In the genomic region with DNA sequence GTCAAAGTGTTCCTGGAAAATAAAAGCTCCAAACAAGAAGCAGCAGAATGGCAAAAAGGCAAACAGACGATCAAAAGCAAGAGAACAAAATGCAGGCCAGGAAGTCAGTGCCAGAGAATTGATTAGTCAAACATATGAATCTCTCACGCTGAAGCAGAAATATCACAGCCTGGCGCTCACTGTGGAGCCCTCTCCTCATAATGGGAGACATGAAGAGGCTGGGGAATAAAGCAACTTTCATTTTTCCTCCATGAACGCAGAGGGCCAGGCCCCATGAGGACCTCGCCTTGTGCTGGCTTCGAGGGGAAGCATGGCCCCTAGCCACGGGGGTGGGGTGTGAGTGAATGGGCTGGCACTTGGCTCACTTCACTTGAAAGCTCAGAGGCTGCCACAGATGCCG, we compare ENCODE assay signal across 26 mouse cellular contexts.
DNase-seq lines count a peak whose midpoint lies in the region; ATAC-seq and TF ChIP-seq lines count a peak whose summit lies in the region.
"Had no signal": no experiment of that assay in that cellular context is flagged by ENCODE, and none has a peak within 500 bp of the region (broad histone marks: within the 10 kb centered on the region; RNA-seq: fewer than 3 reads in every experiment).

No protein-coding gene starts in this region.

- DNase-seq in forebrain, embryonic 10.5 days (ENCODE audit: extremely low spot score, low spot score) = peak; percentile 13
- peak; percentile 14 for DNase-seq in left cerebral cortex, postnatal 4 days
- DNase-seq in left cerebral cortex, adult 18-20 months (ENCODE audit: low spot score in 2 of 2) = no peak
- DNase-seq in brain, embryonic 14.5 days (ENCODE audit: low read depth) = peak; percentile 56
- DNase-seq: adrenal gland, postnatal 10 days; cerebellum, adult 11-12 months; cerebellum, adult 9-11 months; gastrocnemius, adult 2 months; gastrocnemius, postnatal 36 days; heart, adult 18-20 months; heart, postnatal 4 days; kidney, adult 8-10 months; kidney, postnatal 4 days; lung, postnatal 36 days; thymus, postnatal 4 days had no signal

- no peaks in the 10 kb centered on the region for H3K27me3 ChIP-seq in forebrain, embryonic 10.5 days (ENCODE audit: poor library complexity, severe bottlenecking)
- H3K27me3 ChIP-seq in forebrain, embryonic 12.5 days = no peaks in the 10 kb centered on the region
- H3K27me3 ChIP-seq in forebrain, embryonic 16.5 days (replicated peaks; ENCODE audit: control insufficient read depth, insufficient read depth, low read length) = no peaks in the 10 kb centered on the region
- H3K27me3 ChIP-seq: embryonic facial prominence, embryonic 15.5 days; hindbrain, embryonic 13.5 days; Patski had no signal

- no peak overlapping the region for H3K4me3 ChIP-seq in forebrain, embryonic 10.5 days
- no peak overlapping the region for H3K4me3 ChIP-seq in forebrain, embryonic 12.5 days (replicated peaks)
- no peak overlapping the region for H3K4me3 ChIP-seq in forebrain, embryonic 16.5 days (replicated peaks; ENCODE audit: low read length)
- H3K4me3 ChIP-seq: embryonic facial prominence, embryonic 15.5 days; gastrocnemius, adult 2 months; hindbrain, embryonic 13.5 days; neural tube, embryonic 13.5 days had no signal

- no peak overlapping the region for H3K9ac ChIP-seq in forebrain, embryonic 12.5 days
- no peak overlapping the region for H3K9ac ChIP-seq in forebrain, embryonic 16.5 days (replicated peaks; ENCODE audit: low read depth, low read length)
- H3K9ac ChIP-seq: embryonic facial prominence, embryonic 15.5 days; hindbrain, embryonic 13.5 days; neural tube, embryonic 13.5 days had no signal

- TF ChIP-seq POLR2A in brain, embryonic 14.5 days (IDR thresholded peaks at IDR 0.05; ENCODE audit: borderline replicate concordance, extremely low read depth, insufficient read depth, insufficient read length, poor library complexity, severe bottlenecking) = no peak

- 82% methylated on average over 8 of the region's 8 CpGs for WGBS in forebrain, embryonic 10.5 days
- 81% methylated on average over 8 of the region's 8 CpGs for WGBS in forebrain, embryonic 12.5 days
- 57% methylated on average over 8 of the region's 8 CpGs for WGBS in forebrain, embryonic 16.5 days

- TF ChIP-seq CTCF in brain, embryonic 14.5 days (IDR thresholded peaks at IDR 0.05; ENCODE audit: borderline replicate concordance, extremely low read depth, insufficient read depth, insufficient read length) = no peak

- H3K4me1 ChIP-seq in forebrain, embryonic 10.5 days = peaks cover 14% of the 10 kb centered on the region
- peaks cover 3% of the 10 kb centered on the region for H3K4me1 ChIP-seq in forebrain, embryonic 12.5 days
- H3K4me1 ChIP-seq in forebrain, embryonic 16.5 days (replicated peaks; ENCODE audit: control insufficient read depth, insufficient read depth, low read length) = peaks cover 10% of the 10 kb centered on the region
- H3K4me1 ChIP-seq: embryonic facial prominence, embryonic 15.5 days had no signal

- no peak overlapping the region for H3K4me2 ChIP-seq in forebrain, embryonic 12.5 days
- H3K4me2 ChIP-seq in forebrain, embryonic 16.5 days (ENCODE audit: low read length) = no peak overlapping the region
- H3K4me2 ChIP-seq: embryonic facial prominence, embryonic 15.5 days; heart, embryonic 11.5 days; hindbrain, embryonic 13.5 days; liver, embryonic 11.5 days; neural tube, embryonic 13.5 days had no signal

- H3K36me3 ChIP-seq in forebrain, embryonic 10.5 days (replicated peaks) = no peaks in the 10 kb centered on the region
- no peaks in the 10 kb centered on the region for H3K36me3 ChIP-seq in forebrain, embryonic 12.5 days (replicated peaks)
- H3K36me3 ChIP-seq in forebrain, embryonic 16.5 days (ENCODE audit: control insufficient read depth, insufficient read depth) = no peaks in the 10 kb centered on the region
- H3K36me3 ChIP-seq: embryonic facial prominence, embryonic 15.5 days; hindbrain, embryonic 13.5 days; neural tube, embryonic 13.5 days had no signal

- intact Hi-C loops in left cerebral cortex, postnatal 4 days (cut with DNase I) = no loop called here

- no peak overlapping the region for H3K27ac ChIP-seq in forebrain, embryonic 10.5 days
- no peak overlapping the region for H3K27ac ChIP-seq in forebrain, embryonic 12.5 days
- H3K27ac ChIP-seq in forebrain, embryonic 16.5 days (ENCODE audit: low read length) = no peak overlapping the region
- H3K27ac ChIP-seq: embryonic facial prominence, embryonic 15.5 days; gastrocnemius, adult 2 months; hindbrain, embryonic 13.5 days; kidney, postnatal 0 days; neural tube, embryonic 13.5 days had no signal

- ATAC-seq in forebrain, embryonic 12.5 days (ENCODE audit: low FRiP score) = no peak
- ATAC-seq in forebrain, embryonic 16.5 days = peak; percentile 40; the same call in 1 of the 2 replicates
- ATAC-seq in CD4-positive, CD25-positive, alpha-beta regulatory T cell, adult 4 months = no peak
- ATAC-seq: intestine, embryonic 16.5 days; Patski had no signal

- no peaks in the 10 kb centered on the region for H3K9me3 ChIP-seq in forebrain, embryonic 10.5 days
- no peaks in the 10 kb centered on the region for H3K9me3 ChIP-seq in forebrain, embryonic 12.5 days
- H3K9me3 ChIP-seq in forebrain, embryonic 16.5 days (ENCODE audit: control insufficient read depth, low read length) = no peaks in the 10 kb centered on the region
- H3K9me3 ChIP-seq: embryonic facial prominence, embryonic 15.5 days; hindbrain, embryonic 13.5 days; neural tube, embryonic 13.5 days had no signal

Comparison
In these comparisons a context has a peak if more than half of its experiments do, and no peak if none do; other contexts are left out.
1. DNase-seq: peak in forebrain, embryonic 10.5 days (single experiment), left cerebral cortex, postnatal 4 days (single experiment) and brain, embryonic 14.5 days (single experiment); none in left cerebral cortex, adult 18-20 months (0 of 2).